Mouse (Mus musculus): ENCODE measurements around the gene D430019H16Rik. TPM values are rescaled to one million over a fixed set of nuclear protein-coding genes. Genes with fewer than 3 reads are reported as not detected.

D430019H16Rik gene
- polyA plus RNA-seq, 1 experiment from 2014 or later, result 8.1 TPM

DNA sequence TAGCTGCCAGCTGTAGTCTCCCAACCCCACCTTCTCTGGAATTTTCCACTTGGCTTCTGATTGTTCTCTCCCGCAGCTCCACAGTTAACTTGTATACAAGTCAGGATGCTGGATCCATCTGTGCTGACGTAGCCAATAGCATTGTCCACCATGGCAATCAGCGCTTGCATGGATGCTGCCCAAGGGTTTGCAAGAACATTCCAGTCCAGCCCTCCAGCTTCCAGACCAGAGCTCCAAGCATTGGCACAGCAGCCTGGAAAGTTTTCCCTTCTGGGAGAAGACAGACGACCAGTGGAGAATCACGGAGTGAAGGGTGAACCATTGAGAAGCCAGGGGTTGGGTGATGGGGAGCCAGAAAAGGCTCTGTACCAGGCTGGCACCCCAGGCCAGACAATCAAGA, 41.1 kb downstream of the D430019H16Rik start:
- no peak overlapping the region for H3K4me3 ChIP-seq
- H3K9ac ChIP-seq, result no peak overlapping the region
- H3K4me1 ChIP-seq, result no peaks in the 10 kb centered on the region
- H3K27ac ChIP-seq, result no peak overlapping the region
- H3K4me2 ChIP-seq (replicated peaks), result no peak overlapping the region
- H3K27me3 ChIP-seq, result no peaks in the 10 kb centered on the region
- no peak for ATAC-seq (ENCODE audit: low FRiP score)
- H3K9me3 ChIP-seq (replicated peaks), result no peaks in the 10 kb centered on the region
- H3K36me3 ChIP-seq, result peaks cover 20% of the 10 kb centered on the region
- WGBS, result 83% methylated on average over 5 of the region's 5 CpGs

GRCm38 (mm10) chr12:105497894-105498293, 44.2 kb downstream of the D430019H16Rik start:
- H3K9ac ChIP-seq, result no peak overlapping the region
- no peaks in the 10 kb centered on the region for H3K27me3 ChIP-seq
- peaks cover 8% of the 10 kb centered on the region; the same call in 1 of the 2 replicates for H3K4me1 ChIP-seq
- ATAC-seq (ENCODE audit: low FRiP score), result peak; percentile 55; the same call in 1 of the 2 replicates
- H3K36me3 ChIP-seq, result no peaks in the 10 kb centered on the region
- H3K9me3 ChIP-seq (replicated peaks), result no peaks in the 10 kb centered on the region
- no peak overlapping the region for H3K4me2 ChIP-seq (replicated peaks)
- 10% methylated on average over 6 of the region's 6 CpGs for WGBS
- H3K27ac ChIP-seq, result no peak overlapping the region
- no peak overlapping the region for H3K4me3 ChIP-seq

DNA sequence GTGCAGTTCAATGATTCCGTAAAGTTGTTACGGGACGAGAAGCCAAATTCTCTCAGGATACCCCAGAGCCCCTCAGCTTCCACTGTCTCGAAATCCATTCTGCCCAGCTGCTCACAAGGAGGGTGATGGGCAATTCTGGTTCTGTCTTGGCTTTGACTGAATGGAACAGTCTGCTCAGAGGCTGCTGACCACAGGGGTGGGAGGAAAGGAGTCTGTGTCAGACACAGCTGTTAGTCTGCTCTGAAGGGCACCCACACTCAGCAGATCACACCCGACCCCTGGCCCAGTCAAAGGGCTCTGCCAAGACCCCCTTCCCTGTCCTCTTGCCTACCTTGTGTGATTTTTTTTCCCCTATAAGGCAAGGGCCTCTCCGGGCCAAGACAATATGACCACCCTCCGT, 44.8 kb downstream of the D430019H16Rik start:
- Histone ChIP-seq H3K4me3 (no peak overlapping the region), H3K27ac (no peak overlapping the region), H3K27me3 (no peaks in the 10 kb centered on the region), H3K36me3 (no peaks in the 10 kb centered on the region), H3K4me2 (replicated peaks) (no peak overlapping the region), H3K4me1 (peaks cover 8% of the 10 kb centered on the region; the same call in 1 of the 2 replicates), H3K9me3 (replicated peaks) (no peaks in the 10 kb centered on the region), H3K9ac (no peak overlapping the region)
- ATAC-seq (ENCODE audit: low FRiP score), result no peak
- 89% methylated on average over 7 of the region's 7 CpGs for WGBS

DNA sequence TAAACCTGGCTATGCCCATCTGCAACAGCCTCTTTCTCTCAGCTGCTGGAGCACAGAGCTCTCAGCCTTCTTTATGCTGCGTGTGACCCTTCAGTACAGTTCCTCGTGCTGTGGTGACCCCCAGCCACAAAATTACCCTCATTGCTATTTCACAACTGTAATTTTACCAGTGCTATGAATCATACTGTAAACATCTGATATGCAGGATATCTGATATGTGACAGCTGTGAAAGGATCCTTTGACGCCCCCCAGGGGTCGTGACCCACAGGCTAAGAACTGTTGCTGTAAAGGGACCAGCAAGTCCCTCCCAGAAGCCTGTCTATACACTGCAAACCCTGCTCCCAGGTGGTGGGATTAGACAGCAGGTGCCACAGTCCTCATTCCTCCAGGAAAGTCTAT, 45.2 kb downstream of the D430019H16Rik start:
- Histone ChIP-seq H3K27me3 (no peaks in the 10 kb centered on the region), H3K4me2 (replicated peaks) (no peak overlapping the region), H3K4me1 (peaks cover 8% of the 10 kb centered on the region; the same call in 1 of the 2 replicates), H3K4me3 (no peak overlapping the region), H3K9me3 (replicated peaks) (no peaks in the 10 kb centered on the region), H3K36me3 (no peaks in the 10 kb centered on the region), H3K27ac (no peak overlapping the region), H3K9ac (no peak overlapping the region)
- ATAC-seq (ENCODE audit: low FRiP score), result no peak
- WGBS, result 64% methylated on average over 4 of the region's 4 CpGs

DNA sequence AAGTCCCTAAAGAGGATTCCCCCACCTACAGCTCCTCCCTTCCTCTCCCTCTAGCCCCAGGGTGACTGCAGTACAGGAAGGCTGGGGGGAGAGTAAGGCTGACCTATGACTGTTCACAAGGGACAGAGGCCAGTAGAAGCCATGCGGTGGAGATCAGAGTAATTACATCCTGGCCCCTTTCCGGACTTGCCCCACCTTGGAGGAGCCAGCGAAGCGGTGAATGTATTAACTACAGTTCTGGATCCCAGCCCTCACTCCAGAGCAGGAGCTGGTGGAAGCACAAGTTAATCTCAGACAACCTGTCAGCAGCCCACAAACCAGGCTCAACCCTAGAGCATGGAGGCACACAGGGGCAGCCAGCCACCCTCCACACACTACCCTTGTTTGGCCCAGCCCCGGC, 47.3 kb downstream of the D430019H16Rik start:
- no peak overlapping the region for H3K27ac ChIP-seq
- H3K9me3 ChIP-seq (replicated peaks), result no peaks in the 10 kb centered on the region
- 72% methylated on average over 5 of the region's 5 CpGs for WGBS

DNA sequence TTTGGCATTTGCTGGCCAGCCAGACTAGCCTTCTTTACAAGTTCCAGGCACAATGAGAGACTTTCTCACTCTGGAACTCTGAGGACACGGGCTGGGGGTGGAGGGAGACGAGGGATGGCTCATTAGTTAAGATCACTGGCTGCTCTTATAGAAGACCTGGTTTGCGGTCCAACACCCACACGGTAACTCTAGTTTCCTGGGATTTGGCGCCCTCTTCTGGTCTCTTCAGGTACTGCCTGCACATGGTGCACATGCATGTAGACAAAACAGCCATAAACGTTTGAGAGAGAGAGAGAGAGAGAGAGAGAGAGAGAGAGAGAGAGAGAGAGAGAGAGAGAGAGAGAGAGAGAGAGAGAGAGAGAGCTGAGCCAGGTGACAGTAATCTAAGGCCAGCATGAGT, 51.1 kb downstream of the D430019H16Rik start:
- H3K4me3 ChIP-seq, result no peak overlapping the region
- peaks cover 8% of the 10 kb centered on the region; the same call in 1 of the 2 replicates for H3K4me1 ChIP-seq
- H3K9me3 ChIP-seq (replicated peaks), result no peaks in the 10 kb centered on the region
- no peaks in the 10 kb centered on the region for H3K36me3 ChIP-seq
- H3K27ac ChIP-seq, result no peak overlapping the region
- no peak overlapping the region for H3K4me2 ChIP-seq (replicated peaks)
- ATAC-seq (ENCODE audit: low FRiP score), result no peak
- WGBS, result 65% methylated on average over 6 of the region's 6 CpGs
- no peaks in the 10 kb centered on the region for H3K27me3 ChIP-seq
- H3K9ac ChIP-seq, result no peak overlapping the region

More for the DNA sequence above, 47.3 kb downstream of the D430019H16Rik start:
- no peak overlapping the region for H3K4me2 ChIP-seq (replicated peaks)
- peaks cover 8% of the 10 kb centered on the region; the same call in 1 of the 2 replicates for H3K4me1 ChIP-seq
- no peak for ATAC-seq (ENCODE audit: low FRiP score)
- no peak overlapping the region for H3K4me3 ChIP-seq
- no peak overlapping the region for H3K9ac ChIP-seq
- H3K27me3 ChIP-seq, result no peaks in the 10 kb centered on the region
- no peaks in the 10 kb centered on the region for H3K36me3 ChIP-seq

DNA sequence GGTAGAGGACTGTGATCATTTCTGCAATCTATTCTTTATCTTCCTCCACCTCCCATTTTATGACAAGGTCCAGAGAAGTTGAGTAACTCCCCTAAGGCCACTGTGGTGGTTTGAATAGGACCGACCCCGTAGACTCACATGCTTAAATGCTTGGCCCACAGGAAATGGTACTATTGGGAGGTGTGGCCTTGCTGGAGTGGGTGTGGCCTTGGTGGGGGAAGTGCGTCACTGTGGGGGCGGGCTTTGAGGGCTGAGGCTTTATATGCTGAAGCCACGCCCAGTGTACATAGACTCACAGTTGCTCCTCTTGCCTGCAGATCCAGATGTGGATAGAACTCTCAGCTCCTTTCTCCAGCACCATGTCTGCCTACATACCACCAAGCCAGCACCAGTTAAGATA, 57.5 kb downstream of the D430019H16Rik start:
- Histone ChIP-seq H3K36me3 (no peaks in the 10 kb centered on the region), H3K4me2 (replicated peaks) (no peak overlapping the region), H3K27me3 (no peaks in the 10 kb centered on the region; the same call in 1 of the 2 replicates), H3K4me1 (no peaks in the 10 kb centered on the region), H3K9me3 (replicated peaks) (no peaks in the 10 kb centered on the region), H3K9ac (no peak overlapping the region), H3K4me3 (no peak overlapping the region), H3K27ac (no peak overlapping the region)
- ATAC-seq (ENCODE audit: low FRiP score), result no peak
- 88% methylated on average over 5 of the region's 5 CpGs for WGBS

- no peaks in the 10 kb centered on the region for H3K36me3 ChIP-seq
- no peak overlapping the region for H3K4me2 ChIP-seq (replicated peaks)
- H3K4me1 ChIP-seq, result no peaks in the 10 kb centered on the region
- no peak overlapping the region for H3K9ac ChIP-seq
- no peak overlapping the region for H3K4me3 ChIP-seq
- 84% methylated on average over 16 of the region's 16 CpGs for WGBS
- no peak overlapping the region for H3K27ac ChIP-seq
- H3K9me3 ChIP-seq (replicated peaks), result no peaks in the 10 kb centered on the region
- H3K27me3 ChIP-seq, result no peaks in the 10 kb centered on the region; the same call in 1 of the 2 replicates
- no peak for ATAC-seq (ENCODE audit: low FRiP score)
Measured at GRCm38 (mm10) chr12:105511671-105512502, 58.2 kb downstream of the D430019H16Rik start.

DNA sequence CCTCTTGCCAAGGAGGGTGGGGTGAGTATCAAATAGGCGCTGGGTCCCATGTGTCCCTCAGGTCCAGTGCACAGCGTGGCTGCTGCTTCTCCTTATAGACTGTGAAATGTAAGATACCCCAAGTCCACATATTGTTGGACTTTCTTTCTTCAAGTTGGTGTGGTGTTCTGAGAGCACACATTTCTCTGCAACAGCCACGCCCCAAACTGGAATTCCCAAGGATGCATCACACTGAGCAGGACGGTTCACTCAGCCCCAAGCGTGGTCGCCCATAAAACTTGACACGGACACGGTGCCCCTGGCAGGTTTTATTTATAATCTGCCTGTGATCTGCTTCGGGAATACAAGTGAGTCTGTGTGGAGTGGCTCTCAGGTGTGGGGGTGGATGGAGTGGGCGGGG, 60.5 kb downstream of the D430019H16Rik start:
- H3K27me3 ChIP-seq, result no peaks in the 10 kb centered on the region; the same call in 1 of the 2 replicates
- ATAC-seq (ENCODE audit: low FRiP score), result no peak
- no peak overlapping the region for H3K4me3 ChIP-seq
- H3K36me3 ChIP-seq, result no peaks in the 10 kb centered on the region
- H3K27ac ChIP-seq, result no peak overlapping the region
- no peaks in the 10 kb centered on the region for H3K4me1 ChIP-seq
- no peak overlapping the region for H3K4me2 ChIP-seq (replicated peaks)
- no peak overlapping the region for H3K9ac ChIP-seq
- H3K9me3 ChIP-seq (replicated peaks), result no peaks in the 10 kb centered on the region
- WGBS, result 90% methylated on average over 10 of the region's 10 CpGs

DNA sequence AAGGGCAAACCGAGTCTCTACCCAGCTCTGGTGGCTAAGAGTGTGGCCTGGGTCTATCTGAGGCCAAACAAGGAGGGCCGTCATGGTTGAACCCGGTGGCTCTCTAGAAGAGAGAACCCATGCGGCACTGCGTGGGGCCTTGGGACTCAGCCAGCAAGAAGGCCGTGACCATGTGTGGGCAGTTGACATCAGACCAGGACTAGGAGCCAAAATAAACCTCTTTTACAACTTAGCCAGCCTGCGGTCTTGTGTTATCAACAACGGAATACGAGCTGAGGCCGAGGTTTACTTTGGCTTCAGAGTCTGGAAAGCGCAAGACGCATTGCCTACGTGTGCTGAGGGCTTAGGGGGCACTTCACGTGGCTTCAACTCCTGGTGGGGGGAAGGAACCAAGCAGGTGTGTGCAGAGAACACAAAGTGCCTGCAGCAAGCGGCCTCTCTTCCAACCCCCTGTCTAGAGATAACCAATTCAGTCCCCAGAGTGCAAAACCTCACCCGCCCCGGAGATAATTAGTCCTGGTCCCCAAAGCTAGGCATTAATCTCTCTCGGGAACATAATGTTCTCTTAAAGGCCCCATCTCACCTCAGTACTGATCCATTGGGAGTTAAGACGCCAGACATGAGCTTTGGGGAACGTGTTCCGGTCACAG, 63.5 kb downstream of the D430019H16Rik start:
- Histone ChIP-seq H3K4me1 (no peaks in the 10 kb centered on the region), H3K27ac (no peak overlapping the region), H3K27me3 (no peaks in the 10 kb centered on the region; the same call in 1 of the 2 replicates), H3K4me3 (no peak overlapping the region), H3K9ac (no peak overlapping the region), H3K4me2 (replicated peaks) (no peak overlapping the region), H3K36me3 (no peaks in the 10 kb centered on the region), H3K9me3 (replicated peaks) (no peaks in the 10 kb centered on the region)
- 84% methylated on average over 21 of the region's 21 CpGs for WGBS
- no peak for ATAC-seq (ENCODE audit: low FRiP score)

DNA sequence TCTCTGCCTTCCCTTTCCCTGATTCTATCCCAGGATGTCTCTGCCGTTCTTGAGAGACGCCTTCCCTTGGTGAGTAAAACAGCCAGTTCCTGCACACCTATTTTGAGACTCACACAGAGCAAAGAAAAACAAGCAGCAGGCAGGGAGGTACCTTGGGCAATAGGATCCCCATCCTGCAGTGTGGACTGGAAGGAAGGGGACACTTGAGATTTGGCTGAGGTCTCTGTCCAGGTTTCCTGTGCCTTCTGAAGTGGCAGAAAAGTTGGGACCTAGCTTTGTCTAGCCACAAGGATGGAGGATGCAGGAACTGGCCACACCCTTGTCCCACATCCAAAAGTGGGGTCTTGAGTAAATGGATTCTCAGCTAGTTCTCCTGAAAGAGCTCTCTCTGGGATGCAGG, 66.2 kb downstream of the D430019H16Rik start:
- Histone ChIP-seq H3K4me2 (replicated peaks) (no peak overlapping the region), H3K4me3 (no peak overlapping the region), H3K9me3 (replicated peaks) (no peaks in the 10 kb centered on the region), H3K36me3 (no peaks in the 10 kb centered on the region), H3K27me3 (no peaks in the 10 kb centered on the region), H3K9ac (no peak overlapping the region), H3K27ac (no peak overlapping the region), H3K4me1 (no peaks in the 10 kb centered on the region)
- 90% methylated on average over 2 of the region's 2 CpGs for WGBS
- no peak for ATAC-seq (ENCODE audit: low FRiP score)

- H3K4me1 ChIP-seq, result no peaks in the 10 kb centered on the region
- no peak overlapping the region for H3K4me2 ChIP-seq (replicated peaks)
- H3K27me3 ChIP-seq, result no peaks in the 10 kb centered on the region
- no peaks in the 10 kb centered on the region for H3K9me3 ChIP-seq (replicated peaks)
- H3K9ac ChIP-seq, result no peak overlapping the region
- 77% methylated on average over 15 of the region's 15 CpGs for WGBS
- no peak overlapping the region for H3K4me3 ChIP-seq
- ATAC-seq (ENCODE audit: low FRiP score), result no peak
- H3K36me3 ChIP-seq, result no peaks in the 10 kb centered on the region
- no peak overlapping the region for H3K27ac ChIP-seq
Measured at GRCm38 (mm10) chr12:105521170-105521762, 67.6 kb downstream of the D430019H16Rik start.
